Mouse (Mus musculus): ENCODE measurements around the gene Ankrd1.

The Ankrd1 gene

DNA sequence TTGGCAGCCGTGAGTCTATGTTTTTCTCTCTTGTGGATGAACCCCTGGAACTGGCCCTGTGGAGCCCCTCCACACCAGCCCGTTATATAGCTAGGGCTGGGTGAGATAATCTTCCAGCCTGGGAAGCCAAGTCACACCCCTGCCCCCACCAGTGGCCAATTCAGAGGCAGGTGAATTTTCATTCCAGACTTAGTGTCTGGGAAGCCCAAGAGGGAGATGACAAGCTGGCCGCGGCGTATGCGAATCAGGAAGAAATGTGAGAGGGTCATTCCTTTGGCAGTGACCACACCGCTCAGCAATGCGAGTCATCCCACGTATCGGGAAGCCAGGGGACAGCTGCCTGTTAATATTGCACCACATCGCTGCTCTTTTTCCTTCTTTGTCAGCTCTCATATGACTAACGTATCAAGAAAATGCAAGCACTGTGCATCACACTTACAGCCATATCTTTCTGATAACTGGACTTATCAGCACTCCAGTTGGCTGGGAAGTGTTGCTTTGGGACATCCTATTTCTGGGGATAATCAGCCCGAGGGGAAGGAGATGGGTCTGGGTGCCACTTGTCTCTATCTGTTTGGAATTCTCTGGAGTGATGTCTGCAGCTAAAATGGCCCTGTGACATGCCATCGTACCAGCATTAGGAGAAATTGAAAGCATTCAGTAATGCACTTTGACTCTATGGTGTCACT lies at the start of gene Ankrd1:
TSS of gene Ankrd1 (minus strand) at position 317 of the 689 bp plus-strand sequence.
- no peak for DNase-seq (ENCODE audit: low read depth)

DNA sequence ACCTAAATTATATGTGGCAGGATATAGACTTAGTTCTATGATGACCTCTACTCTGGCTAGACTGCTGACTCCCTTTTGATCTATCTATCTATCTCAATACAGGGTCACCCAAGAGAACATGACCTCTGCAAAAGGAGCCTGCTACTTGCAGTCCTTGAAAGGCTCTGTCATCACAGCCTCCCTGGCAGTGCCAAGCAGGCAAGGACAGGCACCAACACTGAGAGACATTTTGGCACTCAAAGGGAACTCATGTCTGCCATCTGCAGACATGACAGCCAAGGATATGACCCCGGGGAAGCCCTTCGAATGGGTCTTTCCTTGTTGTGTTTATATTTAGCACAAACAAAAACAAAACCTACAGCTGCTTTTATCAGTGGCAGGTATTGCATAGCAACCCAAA lies 49.2 kb upstream of the Ankrd1 start:
- no peak for DNase-seq (ENCODE audit: low read depth)

DNA sequence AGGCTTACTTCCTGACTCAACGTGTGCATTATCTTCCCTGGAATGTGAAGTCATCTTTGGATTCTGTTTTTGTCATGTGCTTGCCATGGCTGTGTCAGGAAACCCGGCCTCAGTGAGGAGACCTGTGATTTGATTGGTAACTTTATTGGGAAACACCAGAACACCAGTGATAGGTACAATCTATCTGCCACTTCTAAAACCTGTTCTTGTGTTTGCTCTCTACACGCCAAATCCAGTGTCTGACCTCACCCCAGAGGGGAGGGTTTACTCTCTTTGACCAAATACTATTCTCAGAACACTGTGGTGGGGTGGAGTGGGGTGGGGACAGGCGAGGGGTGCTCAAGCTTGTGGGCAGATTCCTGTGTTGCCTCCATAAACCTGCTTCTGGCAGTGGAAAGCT lies 48.2 kb upstream of the Ankrd1 start:
- no peak for DNase-seq (ENCODE audit: low read depth)

DNA sequence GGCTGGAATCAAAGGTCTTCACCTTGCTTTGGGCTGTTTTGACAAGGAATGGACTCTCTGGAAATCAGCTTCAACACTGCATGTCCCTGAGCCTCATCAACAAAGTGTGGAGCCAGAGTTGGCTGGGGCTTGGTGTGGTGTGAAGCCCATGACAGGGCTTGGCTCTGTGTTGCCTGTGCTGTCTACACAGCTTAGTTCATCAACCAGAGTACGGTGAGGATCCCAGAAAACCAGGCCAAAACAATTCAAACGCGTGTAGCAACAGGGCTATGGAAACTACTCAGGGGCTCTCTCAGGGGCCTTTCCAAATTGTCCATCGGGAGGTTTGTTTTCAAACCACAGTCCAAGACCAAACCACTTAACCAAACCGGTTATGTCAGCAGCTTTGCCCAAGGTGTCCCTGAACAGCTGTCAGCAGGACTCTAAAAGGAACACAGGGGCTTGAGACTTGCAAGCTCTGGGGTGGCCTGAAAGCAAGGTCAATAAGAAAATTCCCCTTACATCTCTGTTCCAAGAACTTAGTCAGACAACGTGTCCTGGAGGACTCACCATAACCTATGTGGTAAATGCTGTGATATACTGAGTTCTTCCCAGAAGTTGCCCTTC lies 47.5 kb upstream of the Ankrd1 start:
- DNase-seq (ENCODE audit: low read depth): no peak

DNA sequence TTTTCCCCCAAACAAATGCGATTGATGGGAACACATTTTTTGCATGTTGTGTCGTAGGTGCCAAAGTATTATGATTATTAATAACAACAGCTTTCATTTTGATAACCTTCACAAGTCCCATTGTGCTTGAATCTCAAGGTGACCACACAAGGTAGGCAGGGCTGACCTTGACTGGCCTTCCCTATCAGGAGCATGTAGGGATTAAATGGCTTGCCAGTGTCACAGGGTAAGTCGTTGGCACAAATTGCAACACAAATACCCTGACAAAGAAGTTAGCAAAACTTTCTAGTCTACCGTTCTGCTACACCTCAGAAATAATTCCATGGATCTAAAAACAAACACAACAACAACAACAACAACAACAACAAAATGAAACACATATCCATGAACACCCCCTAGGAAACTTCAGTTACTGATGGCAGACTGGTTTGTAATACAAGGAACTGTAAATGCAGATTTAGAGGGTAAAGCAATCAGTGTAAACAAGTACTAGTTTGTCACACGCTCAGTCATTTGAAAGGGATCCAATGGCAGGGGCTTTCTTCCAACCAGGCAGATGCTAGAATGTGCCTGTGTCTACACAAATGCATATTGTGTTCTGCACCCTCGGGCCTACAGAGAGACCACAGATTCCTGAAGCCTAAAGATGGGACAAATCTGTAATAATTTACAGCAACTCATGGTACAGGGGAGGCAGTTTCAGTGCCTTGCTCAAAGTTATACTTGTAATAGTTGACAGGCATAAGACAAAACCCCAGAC lies 46.7 kb upstream of the Ankrd1 start:
- no peak for DNase-seq (ENCODE audit: low read depth)

DNA sequence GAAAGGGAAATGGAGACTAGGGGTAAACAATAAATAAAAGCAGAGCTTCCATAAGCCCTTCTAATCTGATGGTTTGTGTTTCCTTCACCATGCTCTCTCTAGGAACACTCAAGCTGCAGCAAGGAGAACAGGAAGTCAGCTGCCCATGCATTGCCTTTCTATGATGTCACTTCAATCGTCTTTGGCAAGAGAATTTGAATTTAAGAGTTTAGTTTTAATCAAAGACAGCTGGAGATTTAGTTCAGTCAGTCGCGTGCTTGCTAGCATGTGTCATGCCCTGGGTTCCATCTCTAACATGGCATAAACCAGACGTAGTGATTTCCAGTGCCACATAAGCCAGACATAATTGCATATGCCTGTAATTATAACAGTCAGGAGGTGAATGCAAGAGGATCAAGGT lies 45.5 kb upstream of the Ankrd1 start:
- no peak for DNase-seq (ENCODE audit: low read depth)

DNA sequence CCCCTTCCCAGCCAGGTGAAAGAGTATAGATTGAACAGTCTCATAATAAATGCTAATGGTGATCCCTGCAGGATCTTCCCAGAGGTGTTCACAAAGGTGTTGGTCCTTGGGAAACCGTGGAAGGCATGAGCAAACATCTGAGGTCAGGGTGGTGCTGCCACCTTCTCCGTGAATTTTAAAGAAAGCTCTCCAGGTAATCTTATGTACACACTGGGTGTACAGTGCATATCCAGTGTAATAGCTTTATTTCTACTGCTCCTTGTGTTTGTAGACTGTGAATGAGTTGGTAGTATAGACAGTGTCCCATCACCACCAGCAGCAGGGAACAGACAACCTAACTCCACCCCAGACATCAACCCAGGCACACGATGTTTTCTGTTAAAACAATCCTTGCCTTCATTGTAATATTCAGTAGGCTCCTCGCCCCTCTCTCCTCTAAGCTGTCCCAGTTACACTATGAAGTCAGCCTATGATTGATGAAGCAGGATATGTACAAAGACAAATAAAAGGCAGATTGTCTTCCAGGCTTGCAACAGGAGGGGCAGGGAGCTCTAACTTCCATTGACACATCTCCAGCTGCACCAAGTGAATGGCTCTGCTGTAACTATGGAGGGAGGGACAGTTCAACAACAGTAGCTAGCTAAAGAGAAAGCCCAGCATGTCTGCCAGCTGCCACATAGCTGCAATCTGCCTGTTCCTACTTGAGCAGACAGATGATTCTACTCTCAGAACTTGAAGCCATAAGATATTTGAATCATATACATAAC lies 30.5 kb upstream of the Ankrd1 start:
- DNase-seq (ENCODE audit: low read depth): no peak

DNA sequence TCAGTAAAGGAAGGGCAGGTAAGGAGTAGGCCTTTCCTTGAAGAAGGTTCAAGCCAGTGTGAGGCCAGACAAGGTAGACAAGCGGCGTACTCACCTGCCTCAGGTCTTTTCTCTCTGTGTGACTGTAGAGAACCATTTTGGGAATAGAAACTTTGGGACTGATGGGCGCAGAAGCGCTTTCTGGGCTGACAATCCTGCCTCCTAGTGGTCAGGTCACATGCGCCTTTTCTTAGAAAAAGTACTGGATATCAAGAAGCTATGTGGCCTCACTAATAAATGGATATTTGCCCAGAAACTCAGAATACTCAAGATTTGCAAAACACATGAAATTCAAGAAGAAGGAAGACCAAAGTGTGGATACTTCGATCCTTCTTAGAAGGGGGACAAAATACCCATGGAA lies 28.7 kb upstream of the Ankrd1 start:
- no peak for DNase-seq (ENCODE audit: low read depth)

DNA sequence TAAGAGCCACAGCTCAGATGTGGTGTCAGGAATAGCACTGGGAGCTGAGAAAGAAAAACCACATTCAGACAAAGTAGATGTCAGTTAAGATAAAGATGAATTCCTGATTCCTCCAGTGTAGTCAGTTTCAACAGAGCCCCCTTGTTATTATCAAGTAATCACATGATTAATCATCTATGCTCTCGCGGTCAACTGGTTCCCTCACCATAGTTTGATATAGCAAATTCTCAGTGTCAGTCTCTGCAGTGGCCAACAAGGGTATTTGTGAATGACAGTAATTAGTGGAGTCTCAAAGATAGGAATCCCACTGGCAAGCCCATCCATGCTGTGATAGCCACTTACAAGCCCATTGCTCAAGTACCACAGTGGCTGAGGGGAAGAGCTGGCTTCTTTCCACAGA lies 23.7 kb upstream of the Ankrd1 start:
- no peak for DNase-seq (ENCODE audit: low read depth)

DNA sequence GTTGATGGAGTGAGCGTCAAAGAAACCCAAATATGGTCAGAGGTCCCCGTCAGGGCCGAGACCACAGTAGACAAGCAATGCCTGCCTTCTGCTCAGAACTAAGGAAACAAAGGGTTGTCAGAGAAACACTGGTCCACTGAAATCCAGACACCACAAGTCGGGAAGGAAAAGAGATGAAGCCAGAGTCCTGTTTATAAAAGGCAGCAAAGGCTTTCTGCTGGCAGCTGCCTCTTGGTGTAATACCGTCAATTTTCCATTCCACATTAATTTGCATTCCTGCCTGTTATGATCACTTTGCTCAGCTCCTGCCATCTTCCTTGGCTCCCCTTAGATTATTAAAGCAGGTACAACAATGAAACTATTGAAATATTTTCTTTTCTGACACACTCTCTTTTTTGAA lies 13.8 kb upstream of the Ankrd1 start:
- no peak for DNase-seq (ENCODE audit: low read depth)

DNA sequence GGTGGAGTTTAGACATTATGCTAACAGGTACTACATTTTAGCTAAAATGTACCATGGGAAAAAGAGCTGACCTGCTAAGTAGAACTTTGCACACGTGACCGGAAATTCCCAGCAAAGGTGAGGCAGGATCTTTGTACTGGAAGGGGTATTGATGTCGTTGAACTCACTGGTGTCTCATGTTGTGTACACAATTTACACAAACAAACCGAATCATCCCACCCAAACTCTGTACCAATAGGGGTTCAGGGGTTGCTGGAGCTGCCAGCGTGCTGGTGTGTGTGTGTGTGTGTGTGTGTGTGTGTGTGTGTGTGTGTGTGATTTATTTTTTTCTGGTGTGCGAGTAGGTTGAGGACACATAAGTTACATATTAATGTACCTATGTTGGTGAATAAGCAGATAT lies 13.2 kb upstream of the Ankrd1 start:
- DNase-seq (ENCODE audit: low read depth): no peak

DNA sequence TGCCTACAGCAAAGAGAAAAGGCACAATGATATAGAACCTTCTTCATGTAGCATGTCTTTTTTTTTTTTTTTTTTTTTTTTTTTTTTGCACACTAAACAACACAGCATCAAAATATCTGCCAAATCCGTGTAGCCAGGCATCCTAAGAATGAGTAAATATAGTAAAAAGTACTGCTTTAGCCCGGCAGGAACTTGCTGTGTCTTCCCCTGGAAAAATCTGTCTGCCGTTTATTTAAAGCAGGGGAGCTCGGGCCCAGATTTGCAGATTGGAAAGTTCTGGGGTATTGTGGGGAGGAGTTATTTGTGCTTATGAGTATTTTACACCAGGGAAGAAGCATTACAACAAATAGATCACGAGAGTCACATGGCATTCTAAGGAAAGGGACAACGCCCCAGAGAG lies 12.1 kb upstream of the Ankrd1 start:
- DNase-seq (ENCODE audit: low read depth): no peak

DNA sequence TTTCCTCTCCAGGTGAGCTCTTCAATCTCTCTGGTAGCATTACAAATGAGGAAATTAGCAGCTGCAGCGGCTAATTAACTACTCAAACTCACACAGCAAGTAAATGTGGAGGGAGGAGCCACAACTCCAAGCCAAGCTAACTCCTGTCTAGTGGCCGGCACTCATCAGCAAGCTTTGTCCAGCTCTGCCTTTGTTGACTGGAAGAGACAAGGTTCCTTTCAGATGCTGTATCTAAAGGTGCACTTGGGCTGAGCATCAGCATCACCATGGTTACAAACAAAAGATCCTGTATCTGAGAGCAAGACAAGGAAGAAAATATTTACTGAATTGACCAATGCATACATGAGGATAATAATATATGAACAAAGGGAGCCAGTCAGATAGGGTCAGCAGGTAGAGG lies 10.3 kb upstream of the Ankrd1 start:
- no peak for DNase-seq (ENCODE audit: low read depth)

DNA sequence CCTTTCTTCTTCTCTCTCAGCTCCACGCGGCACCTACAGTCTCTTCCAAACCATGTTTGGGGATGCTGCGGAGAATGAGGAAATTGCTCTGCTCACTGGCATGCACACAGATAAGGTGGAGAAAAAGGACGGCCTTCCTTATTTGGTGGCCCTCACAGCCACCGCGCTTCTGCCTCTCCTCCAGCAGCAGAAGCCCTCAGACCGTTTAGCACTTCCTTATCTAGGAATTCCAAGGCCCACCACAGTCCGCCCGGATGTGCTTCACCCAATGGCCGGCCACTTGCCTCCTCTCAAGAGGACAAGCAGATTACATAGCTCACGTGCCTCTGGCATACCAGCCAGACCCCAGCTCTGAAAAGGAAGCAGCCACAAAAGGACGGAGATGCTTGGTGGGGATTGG lies 9.7 kb upstream of the Ankrd1 start:
- no peak for DNase-seq (ENCODE audit: low read depth)

DNA sequence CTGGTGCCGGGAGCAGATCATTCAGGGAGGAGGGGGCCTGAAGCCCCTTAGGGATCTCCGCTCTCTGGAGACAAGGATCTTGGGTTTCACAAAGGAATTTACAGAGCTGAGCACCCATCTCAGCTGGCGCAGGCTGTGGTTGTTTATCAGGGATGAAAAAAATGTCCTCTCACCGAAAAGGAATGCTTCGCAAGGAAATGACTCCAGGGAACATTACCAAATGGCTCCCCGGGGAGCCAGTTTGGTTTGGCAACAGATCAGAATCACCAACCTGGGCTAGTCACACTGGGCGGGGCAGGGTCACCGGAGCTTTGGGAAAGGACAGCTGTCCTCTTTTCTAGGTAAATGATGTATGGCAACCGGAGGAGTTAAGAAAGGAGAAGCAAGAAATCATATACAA lies 9.3 kb upstream of the Ankrd1 start:
- DNase-seq (ENCODE audit: low read depth): no peak

DNA sequence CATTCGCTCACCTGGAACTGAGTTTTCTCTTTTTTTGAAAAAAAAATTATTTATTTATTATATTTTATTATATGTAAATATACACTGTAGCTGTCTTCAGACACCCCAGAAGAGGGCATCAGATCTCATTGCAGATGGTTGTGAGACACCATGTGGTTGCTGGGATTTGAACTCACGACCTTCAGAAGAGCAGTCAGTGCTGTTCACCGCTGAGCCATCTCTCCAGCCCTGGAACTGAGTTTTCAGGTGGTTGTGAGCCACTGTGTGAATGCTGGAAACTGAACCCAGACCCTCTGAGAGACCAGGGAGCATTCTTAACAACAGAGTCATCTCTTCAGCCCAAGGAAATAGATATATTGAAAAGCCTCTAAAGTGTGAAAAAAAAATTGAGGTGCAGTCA lies 8.5 kb upstream of the Ankrd1 start:
- no peak for DNase-seq (ENCODE audit: low read depth)

DNA sequence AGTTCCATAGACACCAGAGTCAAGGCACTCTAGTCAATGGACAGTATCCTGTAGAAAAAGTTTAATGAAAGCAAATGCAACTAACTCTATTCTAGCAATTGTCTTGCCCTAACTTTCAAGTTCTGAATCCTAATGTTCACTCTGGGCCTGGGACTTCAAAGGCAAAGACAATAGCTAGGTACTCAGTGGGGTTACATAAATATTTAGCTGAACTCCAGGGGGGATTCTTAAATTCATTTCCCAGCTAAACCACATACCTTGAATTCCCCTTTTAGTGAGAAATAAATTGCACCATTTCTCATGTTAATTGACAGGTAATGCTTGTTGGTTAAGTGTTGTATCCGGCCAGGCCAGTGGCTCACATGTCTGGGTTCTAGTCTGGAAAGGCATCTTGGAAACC lies 4.3 kb upstream of the Ankrd1 start:
- no peak for DNase-seq (ENCODE audit: low read depth)

DNA sequence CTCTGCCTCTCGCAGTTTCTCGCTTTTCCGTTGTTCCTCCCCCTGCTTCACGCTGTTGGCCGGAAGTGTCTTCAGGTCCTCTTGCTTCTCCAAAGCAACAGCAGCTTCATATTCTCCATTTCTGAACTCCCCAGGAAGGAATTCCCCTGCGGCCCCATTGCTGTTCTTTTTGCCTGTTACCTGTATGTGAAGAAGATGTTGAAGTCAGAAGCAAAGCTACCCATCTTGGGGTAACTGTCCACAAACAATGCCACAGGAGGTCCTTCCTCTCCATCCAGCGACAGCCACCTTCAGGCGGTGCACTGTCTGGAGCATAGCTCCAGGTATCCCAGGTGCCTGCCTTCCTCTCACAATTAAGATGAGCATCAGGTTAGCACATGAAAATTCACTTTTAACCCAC lies 680 bp downstream of the Ankrd1 start:
- DNase-seq (ENCODE audit: low read depth): no peak

DNA sequence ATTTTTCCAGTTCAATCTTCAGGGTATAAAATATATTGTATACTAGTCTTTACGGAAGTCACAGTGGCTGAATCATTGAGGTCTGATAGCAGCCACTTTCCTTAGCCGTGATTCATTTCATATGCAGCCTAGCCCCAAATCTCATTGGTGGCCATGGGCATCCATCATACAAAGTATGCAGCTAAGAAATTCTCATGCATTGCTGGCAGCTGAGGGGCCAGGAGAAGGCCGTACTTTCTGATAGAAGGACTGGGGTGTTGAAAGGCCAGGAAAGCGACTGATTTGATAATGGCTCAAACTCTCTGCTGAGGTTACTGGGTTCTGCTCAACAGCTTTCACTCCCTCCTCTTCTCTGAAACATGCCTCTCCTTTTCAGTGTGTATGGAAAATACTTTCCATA lies 3.7 kb downstream of the Ankrd1 start:
- no peak for DNase-seq (ENCODE audit: low read depth)

DNA sequence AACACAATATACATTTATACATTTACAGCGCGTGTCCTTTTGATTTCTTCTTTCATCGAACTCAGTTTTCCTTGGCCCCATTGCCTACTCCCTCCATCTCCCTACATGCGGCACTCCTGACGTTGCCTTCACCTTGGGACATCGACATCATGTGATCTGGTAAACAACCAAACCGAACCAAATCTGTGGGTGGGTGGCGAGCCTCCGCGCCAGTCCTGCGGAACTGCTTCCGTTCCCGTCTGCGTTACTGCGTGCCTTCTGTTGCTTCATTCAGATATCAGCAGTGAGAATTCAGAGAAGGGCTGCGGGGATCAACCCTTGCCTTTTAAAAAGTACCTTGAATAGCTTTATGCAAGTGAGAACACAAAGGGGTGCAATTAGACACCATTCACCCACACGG lies 7.9 kb downstream of the Ankrd1 start:
- DNase-seq (ENCODE audit: low read depth): no peak

DNA sequence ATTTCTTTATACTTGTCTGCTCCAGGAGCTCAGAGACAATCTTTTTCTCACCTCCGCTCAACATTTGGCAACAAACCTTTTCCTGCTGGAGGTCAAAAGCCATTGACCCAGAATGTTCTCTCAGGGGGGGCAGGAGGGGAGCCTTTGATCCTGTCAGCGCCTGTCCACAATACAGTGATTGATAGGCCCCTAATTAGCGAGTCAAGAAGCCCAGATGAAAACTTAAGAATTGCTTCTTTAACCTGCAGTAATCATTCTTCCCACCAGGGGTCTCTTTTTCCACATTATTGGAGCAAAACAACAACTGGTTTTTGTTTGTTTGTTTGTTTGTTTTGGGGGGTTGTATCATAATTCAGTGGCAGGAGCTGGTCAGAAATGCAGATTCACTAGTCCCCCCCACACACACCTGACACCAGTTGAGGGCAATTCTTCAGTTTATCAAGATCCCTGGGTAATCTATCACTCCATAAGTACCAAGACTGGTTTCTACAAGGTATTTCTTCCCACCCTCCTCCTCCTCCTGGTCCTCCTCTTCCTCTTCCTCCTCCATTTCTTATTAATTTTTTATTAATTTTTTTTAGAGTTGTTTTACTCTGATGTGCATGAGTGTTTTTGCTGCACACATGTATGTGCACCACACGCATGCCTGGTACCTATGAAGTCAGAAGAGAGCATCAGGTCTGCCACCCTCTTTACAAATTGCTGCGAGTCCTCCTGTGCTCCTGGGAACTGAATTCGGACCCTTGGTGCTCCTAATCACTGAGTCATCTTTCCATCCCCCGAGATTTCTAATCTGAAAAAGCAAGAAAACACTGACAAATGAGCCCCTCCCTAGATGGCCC lies 8.6 kb downstream of the Ankrd1 start:
- peak; percentile 55 for DNase-seq (ENCODE audit: low read depth)

DNA sequence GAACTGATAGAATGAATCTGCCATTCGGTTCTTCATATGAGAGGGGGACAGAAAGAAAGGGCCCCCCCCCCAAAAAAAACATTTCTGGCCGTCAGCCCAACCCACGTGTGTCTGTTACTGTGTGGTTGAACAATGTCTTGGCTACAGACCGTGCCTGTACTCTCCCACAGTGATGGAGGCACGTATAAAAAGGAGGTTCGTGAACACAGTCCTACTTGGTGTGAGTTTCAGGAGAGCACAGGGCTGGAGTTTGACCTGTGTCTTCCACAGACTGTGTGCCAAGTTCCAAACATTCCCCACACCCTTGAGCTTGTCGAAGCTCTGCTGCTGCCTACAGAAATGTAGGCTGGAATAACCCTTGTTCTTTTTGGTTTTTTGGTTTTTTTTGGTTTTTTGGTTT lies 9.4 kb downstream of the Ankrd1 start:
- no peak for DNase-seq (ENCODE audit: low read depth)

Measured in naive thymus-derived CD4-positive, alpha-beta T cell, adult 2 months (primary cell).